Mouse (Mus musculus) left cerebral cortex, postnatal 25 days (tissue): ENCODE data around the gene Pold1. TPM values are rescaled to one million over a fixed set of nuclear protein-coding genes. Genes with fewer than 3 reads are reported as not detected.

Experiments
- DNase-seq, 2 experiments: peaks; one replicate each; pipeline ENCODE4 v3.0.0; 2022; ENCODE audit warnings: low spot score in 2 of 2, mixed read lengths in 1 of 2
- intact Hi-C: fragments of 180-260 bp; cut with DNase I; formaldehyde crosslinking; loops from one replicate; pipeline ENCODE4 v1.15.1; 2025
- total RNA-seq, 2 experiments: library from RNA; stranded (reverse); gene quantifications; 2 replicates each; pipeline ENCODE4 v1.2.3; 2021

Gene Pold1
- total RNA-seq, 2 experiments from 2014 or later: 5.7 to 6.0 TPM

- intact Hi-C loops: no loop called here
- no peak for DNase-seq
Observed at GRCm38 (mm10) chr7:44530507-44530906, 18.1 kb downstream of the Pold1 start.

- no peak for DNase-seq
- intact Hi-C loops: no loop called here
Observed at GRCm38 (mm10) chr7:44529518-44529917, 19.1 kb downstream of the Pold1 start.

GRCm38 (mm10) chr7:44527483-44528398 lies 20.9 kb downstream of the Pold1 start:
- peak; percentile 73 to 83 for DNase-seq
- intact Hi-C loops: no loop called here

GRCm38 (mm10) chr7:44526414-44527154 lies 22.1 kb downstream of the Pold1 start:
- intact Hi-C loops: no loop called here
- DNase-seq: no peak

GRCm38 (mm10) chr7:44525126-44525832 lies 23.4 kb downstream of the Pold1 start:
- intact Hi-C loops: no loop called here
- peak; percentile 38 to 41 for DNase-seq

GRCm38 (mm10) chr7:44524502-44524901 lies 24.1 kb downstream of the Pold1 start, which contains the start of gene Mybpc2:
Gene Mybpc2, minus strand, starts transcription at chr7:44524656.
- intact Hi-C loops: loop anchor here (5.0 kb wide), 1 partner anchor 38 kb away; no protein-coding TSS in a partner anchor

GRCm38 (mm10) chr7:44523056-44523455 lies 25.6 kb downstream of the Pold1 start:
- intact Hi-C loops: loop anchor here (5.0 kb wide), 1 partner anchor 39 kb away; no protein-coding TSS in a partner anchor
- no peak for DNase-seq

More at GRCm38 (mm10) chr7:44524502-44524901, 24.1 kb downstream of the Pold1 start, which contains the start of gene Mybpc2:
- DNase-seq: no peak

GRCm38 (mm10) chr7:44521710-44522109 lies 26.9 kb downstream of the Pold1 start:
- intact Hi-C loops: loop anchor here (5.0 kb wide), 1 partner anchor 41 kb away; no protein-coding TSS in a partner anchor
- DNase-seq: peak; percentile 31 to 38

GRCm38 (mm10) chr7:44520990-44521389 lies 27.7 kb downstream of the Pold1 start:
- intact Hi-C loops: loop anchor here (5.0 kb wide), 1 partner anchor 41 kb away; no protein-coding TSS in a partner anchor
- no peak for DNase-seq

- intact Hi-C loops: loop anchor here (5.0 kb wide), 1 partner anchor 133 kb away; no protein-coding TSS in a partner anchor
- no peak for DNase-seq
Observed at GRCm38 (mm10) chr7:44519240-44519913, 29.3 kb downstream of the Pold1 start.

GRCm38 (mm10) chr7:44507491-44507890 lies 41.2 kb downstream of the Pold1 start:
- no peak for DNase-seq
- intact Hi-C loops: no loop called here

GRCm38 (mm10) chr7:44501563-44502115 lies 47.0 kb downstream of the Pold1 start:
- intact Hi-C loops: loop anchor here (2.0 kb wide), 2 partner anchors 59 to 147 kb away; no protein-coding TSS in a partner anchor
- DNase-seq: peak; percentile 75 to 76

GRCm38 (mm10) chr7:44500046-44500445 lies 48.6 kb downstream of the Pold1 start:
- intact Hi-C loops: loop anchor here (2.0 kb wide), 1 partner anchor 61 kb away; no protein-coding TSS in a partner anchor
- DNase-seq: no peak

- no peak for DNase-seq
- intact Hi-C loops: no loop called here
Observed at GRCm38 (mm10) chr7:44498922-44499321, 49.7 kb downstream of the Pold1 start.

GRCm38 (mm10) chr7:44497361-44498055 lies 51.1 kb downstream of the Pold1 start:
- intact Hi-C loops: loop anchor here (2.0 kb wide), 1 partner anchor 51 kb away; the partner anchor contains the start of gene Pold1
- no peak for DNase-seq

- DNase-seq: no peak
- intact Hi-C loops: loop anchor here (2.0 kb wide), 1 partner anchor 52 kb away; the partner anchor contains the start of gene Pold1
Observed at GRCm38 (mm10) chr7:44496771-44497109, 51.9 kb downstream of the Pold1 start.

GRCm38 (mm10) chr7:44495992-44496770 lies 52.5 kb downstream of the Pold1 start, which contains the start of the genes Emc10 and Fam71e1:
Gene Emc10, minus strand, starts transcription at chr7:44496529.
Gene Fam71e1, plus strand, starts transcription at chr7:44496581.
- intact Hi-C loops: loop anchor here (2.0 kb wide), 1 partner anchor 53 kb away; the partner anchor contains the start of gene Pold1
- peak; percentile 98 to 99 for DNase-seq
